Mouse (Mus musculus): ENCODE data around the gene Pea15a. TPM values are rescaled to one million over a fixed set of nuclear protein-coding genes. Genes with fewer than 3 reads are reported as not detected.

Gene Pea15a
- polyA plus RNA-seq, 1 experiment from 2014 or later, result 283 TPM

DNA sequence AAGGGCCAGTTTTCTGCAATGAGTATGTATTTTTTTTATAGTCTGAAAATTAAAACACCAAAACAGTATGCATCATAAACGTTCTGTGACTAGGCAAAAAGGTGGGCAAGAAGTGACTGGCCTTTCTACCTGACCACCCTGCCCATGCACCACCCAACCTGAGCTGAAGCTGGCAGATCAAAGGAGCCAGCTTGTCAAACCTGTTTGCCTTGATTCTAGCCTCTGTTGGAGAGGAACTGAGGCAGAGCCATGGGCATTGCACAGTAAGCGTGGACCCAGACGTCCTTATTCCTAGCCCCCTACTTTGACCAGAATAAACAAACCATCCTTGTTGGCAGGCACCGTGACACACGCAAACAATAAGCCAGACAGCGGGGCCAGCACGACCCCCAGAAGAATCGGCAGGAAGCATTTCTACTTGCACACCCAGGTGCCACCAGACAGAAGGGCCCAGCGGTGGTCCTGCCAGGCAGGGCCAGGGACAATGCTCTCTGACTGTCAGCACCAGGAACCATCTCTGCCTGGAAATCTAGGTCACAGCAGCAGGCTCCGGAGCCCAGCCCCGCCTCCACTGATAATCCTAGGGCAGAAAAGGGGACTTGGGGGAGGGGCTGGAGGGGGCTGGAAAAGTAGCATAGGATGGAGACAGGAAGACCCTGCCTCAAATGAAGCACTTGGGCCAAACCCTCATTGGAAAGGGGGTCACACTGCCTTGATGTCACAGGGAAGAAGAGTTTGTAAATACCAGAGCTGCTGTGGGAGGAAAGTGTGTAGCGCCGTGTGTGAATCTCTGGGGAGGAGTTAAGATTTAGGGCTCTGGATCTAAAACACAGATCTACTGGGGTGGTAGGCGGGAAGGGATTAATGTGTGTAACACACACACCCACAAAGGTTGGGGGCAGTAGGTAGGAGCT lies 4.4 kb downstream of the Pea15a start:
- peak overlapping the region; percentile 22 for H3K4me3 ChIP-seq (ENCODE audit: low read depth, low read length)
- H3K36me3 ChIP-seq (ENCODE audit: control insufficient read depth, insufficient read depth, low read length), result peaks cover 10% of the 10 kb centered on the region
- H3K4me2 ChIP-seq (replicated peaks; ENCODE audit: low read depth, low read length), result peak overlapping the region; percentile 41
- DNase-seq (ENCODE audit: low spot score), result peak; percentile 73
- no peaks in the 10 kb centered on the region for H3K27me3 ChIP-seq (ENCODE audit: control insufficient read depth, insufficient read depth, low read length)
- H3K9ac ChIP-seq (ENCODE audit: low read depth, low read length), result peak overlapping the region; percentile 28; the same call in 1 of the 2 replicates
- ATAC-seq (ENCODE audit: low FRiP score), result peak; percentile 23
- WGBS, result 13% methylated on average over 14 of the region's 14 CpGs
- H3K9me3 ChIP-seq (ENCODE audit: control insufficient read depth, low read length), result no peaks in the 10 kb centered on the region
- H3K4me1 ChIP-seq (replicated peaks; ENCODE audit: control insufficient read depth, insufficient read depth, low read length), result peaks cover 34% of the 10 kb centered on the region
- peak overlapping the region; percentile 94 for H3K27ac ChIP-seq (ENCODE audit: low read depth, low read length)

DNA sequence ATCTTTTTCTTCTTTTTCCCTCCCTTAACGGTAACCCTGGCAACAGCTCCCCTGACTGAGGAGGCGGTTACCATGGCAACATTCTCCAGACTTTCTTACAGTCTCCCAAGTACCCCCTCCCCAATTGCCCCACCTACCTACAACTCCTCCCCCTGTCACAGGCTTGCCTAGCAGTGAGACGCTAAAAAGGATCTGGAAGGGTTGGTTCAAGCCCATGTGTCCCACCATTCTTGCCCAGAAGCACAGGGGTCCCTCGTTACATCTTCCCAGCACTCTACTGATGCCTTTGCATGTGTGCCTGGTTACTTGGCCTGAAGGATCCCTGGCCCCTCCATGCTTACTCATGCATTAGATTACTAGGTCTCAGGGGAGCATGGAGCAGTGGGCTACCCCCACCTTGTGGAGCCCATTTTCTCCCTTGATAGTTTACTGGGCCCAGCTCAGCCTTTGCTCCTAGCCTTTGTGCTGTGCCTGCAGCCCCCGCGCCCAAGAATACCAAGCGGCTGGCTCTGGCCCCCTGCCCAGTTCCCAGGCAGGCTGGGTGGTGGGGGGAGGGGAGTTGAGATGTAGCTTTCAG lies 5.6 kb downstream of the Pea15a start:
- ATAC-seq (ENCODE audit: low FRiP score) (peak; percentile 51), DNase-seq (ENCODE audit: low spot score) (peak; percentile 84)
- peak overlapping the region; percentile 8; the same call in 1 of the 2 replicates for H3K9ac ChIP-seq (ENCODE audit: low read depth, low read length)
- WGBS, result 22% methylated on average over 7 of the region's 7 CpGs
- H3K4me2 ChIP-seq (replicated peaks; ENCODE audit: low read depth, low read length), result peak overlapping the region; percentile 3; the same call in 1 of the 2 replicates
- peak overlapping the region; percentile 94 for H3K27ac ChIP-seq (ENCODE audit: low read depth, low read length)
- no peak overlapping the region for H3K4me3 ChIP-seq (ENCODE audit: low read depth, low read length)
- H3K9me3 ChIP-seq (ENCODE audit: control insufficient read depth, low read length), result no peaks in the 10 kb centered on the region
- no peaks in the 10 kb centered on the region for H3K27me3 ChIP-seq (ENCODE audit: control insufficient read depth, insufficient read depth, low read length)
- H3K36me3 ChIP-seq (ENCODE audit: control insufficient read depth, insufficient read depth, low read length), result peaks cover 16% of the 10 kb centered on the region
- peaks cover 27% of the 10 kb centered on the region for H3K4me1 ChIP-seq (replicated peaks; ENCODE audit: control insufficient read depth, insufficient read depth, low read length)

DNA sequence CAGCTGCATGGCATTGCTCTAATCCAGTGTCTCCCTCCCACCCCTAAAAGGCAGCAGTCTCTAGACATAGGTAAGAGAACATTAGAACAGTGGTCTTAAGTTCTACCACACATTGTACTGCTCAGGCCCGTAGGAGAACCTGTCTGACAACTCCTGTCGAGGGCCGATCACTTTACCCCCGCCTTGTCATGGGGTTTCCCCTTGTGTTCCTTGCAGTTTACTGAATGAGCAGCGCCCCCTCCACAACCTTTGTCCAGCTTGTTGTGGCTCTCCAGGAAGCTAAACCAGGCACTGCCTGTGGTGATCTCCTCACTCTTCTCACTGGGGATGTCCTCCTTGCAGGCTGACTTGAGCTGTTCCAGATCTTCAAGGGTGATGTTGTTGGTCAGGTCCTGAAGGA lies 6.4 kb downstream of the Pea15a start:
- DNase-seq (ENCODE audit: low spot score) (no peak), ATAC-seq (ENCODE audit: low FRiP score) (no peak)
- Histone ChIP-seq H3K4me1 (replicated peaks; ENCODE audit: control insufficient read depth, insufficient read depth, low read length) (peaks cover 27% of the 10 kb centered on the region), H3K4me2 (replicated peaks; ENCODE audit: low read depth, low read length) (0 out of 2 replicates have a peak overlapping the region, but pooled peaks have one; percentile 9), H3K36me3 (ENCODE audit: control insufficient read depth, insufficient read depth, low read length) (peaks cover 16% of the 10 kb centered on the region), H3K9ac (ENCODE audit: low read depth, low read length) (0 out of 2 replicates have a peak overlapping the region, but pooled peaks have one; percentile 29), H3K9me3 (ENCODE audit: control insufficient read depth, low read length) (no peaks in the 10 kb centered on the region), H3K27me3 (ENCODE audit: control insufficient read depth, insufficient read depth, low read length) (no peaks in the 10 kb centered on the region), H3K4me3 (ENCODE audit: low read depth, low read length) (no peak overlapping the region), H3K27ac (ENCODE audit: low read depth, low read length) (peak overlapping the region; percentile 63)
- 72% methylated on average over 5 of the region's 5 CpGs for WGBS

DNA sequence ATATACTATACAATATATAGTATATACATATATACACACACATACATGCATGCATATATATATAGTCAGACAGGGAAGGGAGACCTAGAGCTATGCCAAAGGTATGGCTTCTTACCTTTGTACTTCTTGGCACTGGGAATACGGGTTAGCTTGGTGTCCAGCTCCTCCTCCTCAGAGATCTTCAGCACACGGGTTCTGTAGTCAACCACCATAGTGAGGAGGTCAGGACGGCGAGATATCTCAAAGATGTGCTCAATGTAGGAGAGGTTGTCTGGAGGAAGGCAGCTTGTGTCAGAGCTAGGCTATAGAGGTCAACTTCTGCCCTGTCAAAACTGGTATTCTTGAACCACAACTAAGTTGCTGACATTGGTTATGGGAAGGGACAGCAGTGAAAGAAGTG lies 7.6 kb downstream of the Pea15a start:
- no peak overlapping the region for H3K4me2 ChIP-seq (replicated peaks; ENCODE audit: low read depth, low read length)
- no peak overlapping the region for H3K9ac ChIP-seq (ENCODE audit: low read depth, low read length)
- H3K4me1 ChIP-seq (replicated peaks; ENCODE audit: control insufficient read depth, insufficient read depth, low read length), result peaks cover 27% of the 10 kb centered on the region
- H3K27ac ChIP-seq (ENCODE audit: low read depth, low read length), result no peak overlapping the region
- 88% methylated on average over 4 of the region's 4 CpGs for WGBS
- DNase-seq (ENCODE audit: low spot score) (no peak), ATAC-seq (ENCODE audit: low FRiP score) (no peak)
- no peaks in the 10 kb centered on the region for H3K9me3 ChIP-seq (ENCODE audit: control insufficient read depth, low read length)
- no peaks in the 10 kb centered on the region for H3K27me3 ChIP-seq (ENCODE audit: control insufficient read depth, insufficient read depth, low read length)
- no peak overlapping the region for H3K4me3 ChIP-seq (ENCODE audit: low read depth, low read length)
- H3K36me3 ChIP-seq (ENCODE audit: control insufficient read depth, insufficient read depth, low read length), result peaks cover 16% of the 10 kb centered on the region

DNA sequence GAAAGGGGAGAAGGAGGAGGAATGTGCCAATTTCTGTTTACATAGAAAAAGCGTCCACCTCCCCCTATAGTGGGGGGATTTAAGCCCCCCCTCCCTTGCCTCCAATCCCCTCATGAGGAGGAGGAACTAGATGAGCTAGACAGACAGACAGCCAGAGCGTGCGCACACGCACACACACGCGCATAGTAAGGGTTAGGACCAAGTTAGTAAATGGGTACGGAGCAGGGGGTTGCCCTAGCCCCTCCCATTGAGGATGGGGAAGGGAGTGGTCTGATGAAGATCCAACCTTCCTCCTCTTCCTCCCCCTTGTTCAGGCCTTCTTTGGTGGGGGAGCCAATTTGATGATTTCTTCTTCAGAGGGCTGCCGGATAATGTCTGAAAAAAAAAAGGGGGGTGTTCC lies 8.3 kb downstream of the Pea15a start:
- DNase-seq (ENCODE audit: low spot score), result no peak
- Histone ChIP-seq H3K4me1 (replicated peaks; ENCODE audit: control insufficient read depth, insufficient read depth, low read length) (peaks cover 20% of the 10 kb centered on the region), H3K9ac (ENCODE audit: low read depth, low read length) (no peak overlapping the region), H3K4me2 (replicated peaks; ENCODE audit: low read depth, low read length) (no peak overlapping the region), H3K9me3 (ENCODE audit: control insufficient read depth, low read length) (no peaks in the 10 kb centered on the region), H3K36me3 (ENCODE audit: control insufficient read depth, insufficient read depth, low read length) (peaks cover 16% of the 10 kb centered on the region), H3K27me3 (ENCODE audit: control insufficient read depth, insufficient read depth, low read length) (no peaks in the 10 kb centered on the region), H3K4me3 (ENCODE audit: low read depth, low read length) (no peak overlapping the region), H3K27ac (ENCODE audit: low read depth, low read length) (no peak overlapping the region)
- 98% methylated on average over 8 of the region's 8 CpGs for WGBS
- no peak for ATAC-seq (ENCODE audit: low FRiP score)

DNA sequence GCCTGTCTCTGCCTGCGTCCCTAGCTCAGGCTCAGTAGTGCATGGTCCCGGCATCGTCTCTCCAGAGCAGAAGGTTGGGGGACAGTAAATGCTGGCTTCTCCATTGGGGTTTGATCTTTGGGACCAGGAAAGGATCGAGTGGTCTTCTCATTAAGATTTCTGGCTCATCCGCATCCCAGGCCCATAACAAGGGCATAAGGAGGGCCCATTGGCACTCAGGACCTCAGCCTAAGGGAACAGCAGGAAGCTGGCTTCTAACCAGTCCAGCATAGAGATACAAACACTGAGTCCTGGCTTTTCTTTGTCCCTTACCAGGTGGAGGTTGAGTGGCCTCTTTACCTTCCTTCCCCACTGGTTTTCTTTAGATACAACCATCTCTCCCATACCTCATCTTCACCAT lies 8.8 kb downstream of the Pea15a start:
- Histone ChIP-seq H3K9ac (ENCODE audit: low read depth, low read length) (no peak overlapping the region), H3K4me2 (replicated peaks; ENCODE audit: low read depth, low read length) (no peak overlapping the region), H3K27ac (ENCODE audit: low read depth, low read length) (no peak overlapping the region), H3K27me3 (ENCODE audit: control insufficient read depth, insufficient read depth, low read length) (no peaks in the 10 kb centered on the region), H3K9me3 (ENCODE audit: control insufficient read depth, low read length) (no peaks in the 10 kb centered on the region), H3K4me1 (replicated peaks; ENCODE audit: control insufficient read depth, insufficient read depth, low read length) (peaks cover 17% of the 10 kb centered on the region), H3K36me3 (ENCODE audit: control insufficient read depth, insufficient read depth, low read length) (peaks cover 16% of the 10 kb centered on the region), H3K4me3 (ENCODE audit: low read depth, low read length) (no peak overlapping the region)
- ATAC-seq (ENCODE audit: low FRiP score), result no peak
- DNase-seq (ENCODE audit: low spot score), result no peak
- WGBS, result 78% methylated on average over 5 of the region's 5 CpGs

DNA sequence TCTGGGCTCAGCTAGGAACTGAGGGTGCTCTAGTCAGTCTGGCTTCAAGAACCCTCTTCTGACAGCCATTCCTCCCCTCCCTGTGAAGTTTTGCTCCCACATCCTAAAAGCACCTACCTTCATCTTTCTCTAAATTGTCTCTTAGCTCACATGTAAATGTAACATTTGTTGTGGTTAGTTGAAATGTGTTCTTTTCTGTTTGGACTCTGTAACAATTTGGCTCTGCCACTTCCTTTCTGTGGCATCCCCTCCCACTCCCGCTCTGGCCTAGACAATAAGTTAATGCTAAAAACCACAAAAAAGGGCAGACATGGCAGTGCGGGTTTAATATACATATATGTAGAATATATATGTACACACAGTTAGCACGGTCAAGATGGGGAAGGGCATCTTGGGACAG lies 9.5 kb downstream of the Pea15a start:
- no peak for ATAC-seq (ENCODE audit: low FRiP score)
- Histone ChIP-seq H3K9ac (ENCODE audit: low read depth, low read length) (no peak overlapping the region), H3K27me3 (ENCODE audit: control insufficient read depth, insufficient read depth, low read length) (no peaks in the 10 kb centered on the region), H3K36me3 (ENCODE audit: control insufficient read depth, insufficient read depth, low read length) (peaks cover 16% of the 10 kb centered on the region), H3K27ac (ENCODE audit: low read depth, low read length) (no peak overlapping the region), H3K4me1 (replicated peaks; ENCODE audit: control insufficient read depth, insufficient read depth, low read length) (peaks cover 13% of the 10 kb centered on the region), H3K4me3 (ENCODE audit: low read depth, low read length) (no peak overlapping the region), H3K9me3 (ENCODE audit: control insufficient read depth, low read length) (no peaks in the 10 kb centered on the region), H3K4me2 (replicated peaks; ENCODE audit: low read depth, low read length) (no peak overlapping the region)
- DNase-seq (ENCODE audit: low spot score), result no peak
- 92% methylated on average over 3 of the region's 3 CpGs for WGBS

DNA sequence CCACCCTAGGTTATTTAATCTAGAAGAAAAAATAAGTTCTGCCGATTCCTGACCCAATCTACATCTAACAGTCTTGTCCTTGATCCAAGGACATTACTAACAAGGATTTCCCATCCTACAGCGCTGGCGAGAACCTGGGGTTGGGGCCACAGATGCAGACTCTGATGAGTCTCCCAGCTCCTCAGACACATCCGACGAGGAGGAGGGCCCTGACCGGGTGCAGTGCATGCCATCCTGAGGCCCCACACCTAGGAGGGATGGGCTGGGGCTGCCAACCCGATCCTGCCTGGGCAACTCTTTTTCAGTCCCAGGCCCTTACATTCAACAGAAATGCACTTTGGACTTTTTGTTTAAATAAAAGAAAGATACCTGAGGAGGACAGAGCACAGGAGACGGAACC lies 12.2 kb downstream of the Pea15a start:
- peaks cover 16% of the 10 kb centered on the region for H3K36me3 ChIP-seq (ENCODE audit: control insufficient read depth, insufficient read depth, low read length)
- DNase-seq (ENCODE audit: low spot score) (no peak), ATAC-seq (ENCODE audit: low FRiP score) (no peak)
- no peaks in the 10 kb centered on the region for H3K9me3 ChIP-seq (ENCODE audit: control insufficient read depth, low read length)
- 79% methylated on average over 8 of the region's 8 CpGs for WGBS
- no peak overlapping the region for H3K27ac ChIP-seq (ENCODE audit: low read depth, low read length)
- H3K27me3 ChIP-seq (ENCODE audit: control insufficient read depth, insufficient read depth, low read length), result no peaks in the 10 kb centered on the region
- no peaks in the 10 kb centered on the region; the same call in 1 of the 2 replicates for H3K4me1 ChIP-seq (replicated peaks; ENCODE audit: control insufficient read depth, insufficient read depth, low read length)
- no peak overlapping the region for H3K4me2 ChIP-seq (replicated peaks; ENCODE audit: low read depth, low read length)
- H3K4me3 ChIP-seq (ENCODE audit: low read depth, low read length), result no peak overlapping the region
- no peak overlapping the region for H3K9ac ChIP-seq (ENCODE audit: low read depth, low read length)
